Mouse (Mus musculus): ENCODE data around the gene Spryd3.
"Not testable (repeated sequence)": the region's sequence is repeated elsewhere in the genome, so short reads cannot be mapped to it uniquely, and the experiment has no call there.

Spryd3 gene

DNA sequence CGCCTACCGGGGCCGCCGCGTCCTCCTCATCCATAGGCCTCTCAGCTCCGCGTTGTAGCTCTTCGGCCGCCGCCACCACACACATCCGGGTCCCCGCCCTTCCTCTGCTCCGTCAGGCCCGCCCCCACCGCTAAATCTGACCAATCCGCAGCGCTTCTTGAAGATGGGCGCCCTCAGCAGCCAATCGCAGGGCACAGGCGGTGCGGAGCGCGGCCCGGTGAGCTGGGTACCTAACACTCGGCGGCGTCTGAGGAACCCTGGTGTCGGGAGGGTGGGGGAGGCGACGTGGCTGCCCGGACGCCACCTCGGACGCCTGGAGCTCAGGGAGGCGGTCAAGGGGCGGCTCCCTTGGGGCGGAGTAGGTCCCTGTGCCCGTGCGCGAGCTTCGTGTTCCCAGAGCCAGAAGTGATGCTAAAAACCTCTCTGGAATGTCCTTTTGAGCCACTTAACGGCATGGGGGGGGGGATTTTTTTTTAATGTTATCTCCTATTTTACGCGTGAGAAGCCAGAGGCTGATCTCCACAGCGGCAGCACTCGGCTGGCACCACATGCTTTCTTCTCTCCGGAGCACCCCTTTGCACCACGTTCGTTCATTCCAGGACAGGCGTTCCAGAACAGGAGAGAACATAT is at the start of gene Spryd3:
Spryd3 (minus strand) TSS at position 106 of the 630 bp plus-strand sequence.
- in situ Hi-C loops (cut with MboI, MseI), result no loop called here

- in situ Hi-C loops (cut with MboI, MseI), result no loop called here
Measured at GRCm38 (mm10) chr15:102183076-102183475, 47.0 kb upstream of the Spryd3 start.

GRCm38 (mm10) chr15:102179924-102180323 is 43.9 kb upstream of the Spryd3 start:
- in situ Hi-C loops (cut with MboI, MseI), result loop anchor here (5.0 kb wide), 1 partner anchor 47 kb away; no protein-coding TSS in a partner anchor

- in situ Hi-C loops (cut with MboI, MseI), result loop anchor here (5.0 kb wide), 1 partner anchor 48 kb away; no protein-coding TSS in a partner anchor
Measured at GRCm38 (mm10) chr15:102179106-102179505, 43.1 kb upstream of the Spryd3 start.

DNA sequence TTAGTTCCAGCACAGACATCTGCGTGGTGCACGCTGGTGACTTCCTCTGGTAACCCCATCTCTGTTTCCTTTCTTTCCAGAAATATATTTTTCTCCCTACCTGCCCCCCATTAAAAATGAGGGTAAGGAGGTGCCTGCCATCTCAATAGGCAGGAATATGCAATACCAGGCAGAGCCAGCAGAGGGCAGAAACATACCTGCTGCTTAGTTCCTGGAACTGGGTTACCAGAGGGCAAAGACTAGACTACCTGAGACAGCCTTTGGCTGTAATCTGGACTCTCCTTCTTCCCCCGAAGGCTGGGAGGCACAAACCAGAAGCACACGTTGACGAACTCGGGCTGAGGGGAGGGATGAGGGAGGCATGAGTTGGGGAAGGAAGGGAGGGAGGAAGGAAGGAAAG is 42.2 kb upstream of the Spryd3 start:
- in situ Hi-C loops (cut with MboI, MseI), result loop anchor here (5.0 kb wide), 1 partner anchor 49 kb away; no protein-coding TSS in a partner anchor

GRCm38 (mm10) chr15:102177417-102177816 is 41.4 kb upstream of the Spryd3 start:
- in situ Hi-C loops (cut with MboI, MseI), result loop anchor here (5.0 kb wide), 1 partner anchor 50 kb away; no protein-coding TSS in a partner anchor

GRCm38 (mm10) chr15:102176571-102177316 is 40.7 kb upstream of the Spryd3 start:
- in situ Hi-C loops (cut with MboI, MseI), result loop anchor here (5.0 kb wide), 1 partner anchor 51 kb away; no protein-coding TSS in a partner anchor

DNA sequence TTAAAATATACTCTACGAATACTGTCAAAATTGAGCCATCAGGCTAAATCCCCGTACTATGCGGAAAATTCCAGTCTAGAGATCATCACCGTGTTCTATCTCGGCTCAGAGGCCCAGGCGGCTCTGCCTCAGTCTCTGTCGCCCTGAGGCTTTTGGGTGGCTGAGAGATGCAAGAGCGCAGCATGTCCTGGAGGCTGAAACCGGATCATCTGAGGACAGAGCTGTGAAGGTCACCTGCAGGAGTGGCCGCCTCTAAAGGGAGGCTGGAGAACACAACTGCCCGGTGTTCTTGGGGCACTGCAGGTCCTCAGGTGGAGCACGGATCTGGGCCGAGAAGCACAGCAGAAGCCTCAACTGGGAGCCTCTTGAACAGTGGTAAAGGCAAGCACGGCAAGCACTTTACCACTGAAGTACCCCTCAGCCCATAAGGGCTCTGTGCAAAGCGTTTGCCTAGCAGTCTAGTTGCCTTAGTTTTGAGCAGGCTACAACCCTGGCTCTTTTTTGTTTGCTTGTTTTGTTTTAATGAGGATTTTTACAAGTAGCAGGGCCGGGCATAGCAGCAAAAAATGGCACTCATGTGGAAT is 39.8 kb upstream of the Spryd3 start:
- in situ Hi-C loops (cut with MboI, MseI), result loop anchor here (5.0 kb wide), 1 partner anchor 51 kb away; no protein-coding TSS in a partner anchor

DNA sequence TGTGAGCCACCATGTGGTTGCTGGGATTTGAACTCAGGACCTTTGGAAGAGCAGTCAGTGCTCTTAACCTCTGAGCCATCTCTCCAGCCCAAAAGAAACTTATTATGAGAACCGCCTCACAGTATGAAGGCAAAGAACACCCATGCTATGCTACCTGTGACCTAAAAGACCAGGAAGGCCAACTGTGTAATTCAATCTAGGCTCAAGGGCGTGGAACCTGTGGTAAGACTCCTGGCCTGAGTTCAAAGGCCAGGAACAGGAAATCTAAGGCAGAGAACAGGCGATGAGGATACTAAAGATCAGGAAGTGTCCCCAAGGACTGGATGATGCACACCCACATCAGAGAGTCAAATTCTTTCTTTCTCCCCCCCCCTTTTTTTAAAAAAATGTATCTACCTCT is 37.5 kb upstream of the Spryd3 start:
- in situ Hi-C loops (cut with MboI, MseI), result no loop called here

DNA sequence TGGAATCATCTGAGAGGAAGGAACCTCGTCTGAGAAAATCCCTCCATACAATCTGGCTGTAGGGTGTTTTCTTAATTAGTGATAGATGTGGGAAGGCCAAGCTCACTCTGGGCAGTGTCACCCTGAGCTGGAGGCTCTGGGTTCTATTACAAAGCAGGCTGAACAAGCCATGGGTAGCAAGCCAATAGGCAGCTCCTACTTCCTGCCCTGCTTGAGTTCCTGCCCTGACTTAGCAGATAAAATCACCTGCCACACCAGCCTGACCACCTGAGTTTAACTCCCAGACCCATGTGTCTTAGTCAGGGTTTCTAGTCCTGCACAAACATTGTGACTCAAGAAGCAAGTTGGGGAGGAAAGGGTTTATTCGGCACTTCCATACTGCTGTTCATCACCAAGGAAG is 33.0 kb upstream of the Spryd3 start:
- in situ Hi-C loops (cut with MboI, MseI), result loop anchor here (10.0 kb wide), 1 partner anchor 1224 kb away; no protein-coding TSS in a partner anchor

GRCm38 (mm10) chr15:102167620-102168021 is 31.6 kb upstream of the Spryd3 start:
- in situ Hi-C loops (cut with MboI, MseI), result loop anchor here (10.0 kb wide), 1 partner anchor 1223 kb away; no protein-coding TSS in a partner anchor

DNA sequence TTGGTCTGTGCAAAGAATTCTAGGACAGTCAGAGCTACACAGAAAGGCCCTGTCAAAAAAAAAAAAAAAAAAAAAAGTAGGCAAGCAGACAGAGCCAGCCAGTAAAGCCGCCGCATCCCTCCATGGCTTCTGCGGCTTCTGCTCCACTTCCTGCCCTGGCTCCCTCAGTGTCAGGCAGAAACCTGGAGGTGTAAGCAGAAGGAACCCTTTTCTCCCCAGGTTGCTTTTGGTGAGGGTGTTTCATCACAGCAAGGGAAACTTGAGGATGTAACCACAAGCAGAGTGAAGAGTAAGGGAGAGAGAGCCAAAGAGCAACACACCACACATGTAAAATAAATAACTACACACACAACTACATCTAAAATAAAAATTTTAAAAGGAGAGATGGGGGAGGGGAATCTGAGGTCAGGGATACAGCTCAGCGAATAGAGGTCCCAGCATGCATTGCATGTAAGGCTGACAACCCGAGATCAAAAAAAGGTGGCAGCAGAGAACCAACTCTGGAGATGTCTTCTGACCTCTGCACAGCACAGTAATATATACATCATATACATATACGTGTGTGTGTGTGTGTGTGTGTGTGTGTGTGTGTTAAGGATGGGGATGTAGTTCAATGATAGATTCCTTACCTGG is 29.6 kb upstream of the Spryd3 start:
- in situ Hi-C loops (cut with MboI, MseI), result loop anchor here (10.0 kb wide), 1 partner anchor 1221 kb away; no protein-coding TSS in a partner anchor

GRCm38 (mm10) chr15:102163900-102164693 is 28.1 kb upstream of the Spryd3 start:
- in situ Hi-C loops (cut with MboI, MseI), result loop anchor here (10.0 kb wide), 1 partner anchor 1219 kb away; no protein-coding TSS in a partner anchor

GRCm38 (mm10) chr15:102160415-102161060 is 24.5 kb upstream of the Spryd3 start:
- in situ Hi-C loops (cut with MboI, MseI), result loop anchor here (10.0 kb wide), 1 partner anchor 1216 kb away; no protein-coding TSS in a partner anchor

GRCm38 (mm10) chr15:102156836-102157235 is 20.8 kb upstream of the Spryd3 start:
- in situ Hi-C loops (cut with MboI, MseI), result no loop called here

GRCm38 (mm10) chr15:102155006-102155405 is 19.0 kb upstream of the Spryd3 start:
- in situ Hi-C loops (cut with MboI, MseI), result not testable (repeated sequence)

GRCm38 (mm10) chr15:102152646-102153045 is 16.6 kb upstream of the Spryd3 start:
- in situ Hi-C loops (cut with MboI, MseI), result no loop called here

GRCm38 (mm10) chr15:102150301-102151135 is 14.5 kb upstream of the Spryd3 start, which contains the start of gene Soat2:
Soat2 (plus strand) TSS chr15:102150526.
- in situ Hi-C loops (cut with MboI, MseI), result no loop called here

- in situ Hi-C loops (cut with MboI, MseI), result no loop called here
Measured at GRCm38 (mm10) chr15:102149561-102149960, 13.5 kb upstream of the Spryd3 start.

Data from regulatory T cell (primary cell).